In genomic region chr1:162476531-162477080, GRCm38 (mm10) we compare ENCODE assay signal across 9 mouse cellular contexts. TPM values are rescaled to one million over a fixed set of nuclear protein-coding genes. Genes with fewer than 3 reads are reported as not detected.
DNase-seq lines count a peak whose midpoint lies in the region; ATAC-seq lines count a peak whose summit lies in the region.
"Had no signal": no experiment of that assay in that cellular context is flagged by ENCODE, and none has a peak within 500 bp of the region (broad histone marks: within the 10 kb centered on the region; RNA-seq: fewer than 3 reads in every experiment).

No protein-coding gene starts in this region.

- intact Hi-C loops in heart, postnatal 10 days (cut with DNase I), result loop anchor here (5.0 to 10.0 kb wide), 3 partner anchors 56 to 112 kb away; no protein-coding TSS in a partner anchor

- ATAC-seq in granulocyte monocyte progenitor cell, adult 5-6 weeks (replicated peaks; ENCODE audit: poor library complexity, severe bottlenecking), result peak; percentile 23
- ATAC-seq in inflammation-experienced regulatory T-cells, adult 6 months, result no peak

- H3K9me3 ChIP-seq in midbrain, embryonic 10.5 days (replicated peaks), result no peaks in the 10 kb centered on the region

- H3K4me3 ChIP-seq in brown adipose tissue, adult 24 weeks (ENCODE audit: insufficient read depth, low read depth, low read length), result peak overlapping the region; percentile 70
- peak overlapping the region; percentile 73 for H3K4me3 ChIP-seq in midbrain, embryonic 10.5 days

- H3K4me1 ChIP-seq in brown adipose tissue, adult 24 weeks (ENCODE audit: control insufficient read depth, insufficient read depth, insufficient read length, low read length), result no peaks in the 10 kb centered on the region
- H3K4me1 ChIP-seq in midbrain, embryonic 10.5 days, result peaks cover 17% of the 10 kb centered on the region

- no peaks in the 10 kb centered on the region for H3K36me3 ChIP-seq in midbrain, embryonic 10.5 days

- DNase-seq in heart, adult 11 months, result peak; percentile 86
- DNase-seq in heart, postnatal 10 days, result no peak
- peak; percentile 13 for DNase-seq in midbrain, embryonic 10.5 days (ENCODE audit: low spot score)
- no peak for DNase-seq in urinary bladder, postnatal 4 days (ENCODE audit: low spot score in 2 of 2)
- DNase-seq in thymus, postnatal 36 days, result no peak

- H3K27me3 ChIP-seq in midbrain, embryonic 10.5 days (ENCODE audit: low read depth, poor library complexity, severe bottlenecking), result peaks cover 36% of the 10 kb centered on the region
- H3K27me3 ChIP-seq: CH12.LX had no signal

- no peak overlapping the region for H3K27ac ChIP-seq in brown adipose tissue, adult 24 weeks (replicated peaks; ENCODE audit: low read depth, low read length)
- H3K27ac ChIP-seq in midbrain, embryonic 10.5 days (replicated peaks), result no peak overlapping the region

- 1% methylated on average over 19 of the region's 19 CpGs for WGBS in midbrain, embryonic 10.5 days

RNA-seq across cellular contexts. Expression of gene Dnm3, which starts 1.2 kb away (rescaled TPM):
- total RNA-seq in heart, postnatal 10 days (2021), result 1 to 10 TPM; 6.4 to 8.4 TPM
- polyA plus RNA-seq in brown adipose tissue, adult 24 weeks (2012; ENCODE audit: insufficient read depth, insufficient read length, missing spikeins), result 3.0 and 3.2 TPM in 2 replicates
- total RNA-seq in granulocyte monocyte progenitor cell, adult 5-6 weeks (2014; fragmentation: Nextera tagmentation), result not detected in 2 replicates
- total RNA-seq in granulocyte monocyte progenitor cell, adult 5-6 weeks (2017), result not detected in 2 replicates
- 2.3 and 4.8 TPM in 2 replicates for polyA plus RNA-seq in midbrain, embryonic 10.5 days (2016; fragmentation: Nextera tagmentation; extraction: Ambion mirVana)
- 1 to 10 TPM in 2 of 3 experiments, under 1 TPM in 1; 0.92 to 1.1 (median 1.1) TPM for polyA plus RNA-seq in inflammation-experienced regulatory T-cells, adult 6 months (2017; shearing (Covaris generic))

Comparison
In these comparisons a context has a peak if more than half of its experiments do, and no peak if none do; other contexts are left out.
1. DNase-seq: peak in heart, adult 11 months (single experiment) and midbrain, embryonic 10.5 days (single experiment); none in heart, postnatal 10 days (0 of 2), urinary bladder, postnatal 4 days (0 of 2) and thymus, postnatal 36 days (0 of 2).